8 mouse cellular contexts compared by ENCODE assay signal in genomic region chr17:15705303-15706284, GRCm38 (mm10). TPM values are rescaled to one million over a fixed set of nuclear protein-coding genes. Genes with fewer than 3 reads are reported as not detected.
DNase-seq lines count a peak whose midpoint lies in the region; ATAC-seq and TF ChIP-seq lines count a peak whose summit lies in the region.

No protein-coding gene starts in this region.

- TF ChIP-seq EP300 in liver, postnatal 0 days (IDR thresholded peaks at IDR 0.05; ENCODE audit: low read depth), result no peak

- peaks cover 36% of the 10 kb centered on the region for H3K36me3 ChIP-seq in erythroblast, embryonic 14.5 days (ENCODE audit: control insufficient read depth)
- peaks cover 29% of the 10 kb centered on the region for H3K36me3 ChIP-seq in heart, embryonic 14.5 days (ENCODE audit: control insufficient read depth, insufficient read depth, low read length)
- peaks cover 15% of the 10 kb centered on the region for H3K36me3 ChIP-seq in liver, postnatal 0 days (replicated peaks; ENCODE audit: insufficient read depth, low read length)
- peaks cover 21% of the 10 kb centered on the region for H3K36me3 ChIP-seq in neural tube, embryonic 13.5 days
- no peaks in the 10 kb centered on the region for H3K36me3 ChIP-seq in testis, adult 2 months (ENCODE audit: control insufficient read depth, insufficient read depth, low read length)

- no peaks in the 10 kb centered on the region for H3K9me3 ChIP-seq in erythroblast, embryonic 14.5 days (ENCODE audit: control insufficient read depth, low read length)
- H3K9me3 ChIP-seq in heart, embryonic 14.5 days (ENCODE audit: control insufficient read depth, low read length), result no peaks in the 10 kb centered on the region
- H3K9me3 ChIP-seq in liver, postnatal 0 days (ENCODE audit: low read length), result no peaks in the 10 kb centered on the region
- H3K9me3 ChIP-seq in neural tube, embryonic 13.5 days, result no peaks in the 10 kb centered on the region

- peaks cover 14% of the 10 kb centered on the region for H3K4me1 ChIP-seq in bone marrow macrophage, adult 2 months (ENCODE audit: control insufficient read depth, insufficient read depth, low read length)
- H3K4me1 ChIP-seq in erythroblast, embryonic 14.5 days (ENCODE audit: control insufficient read depth), result peaks cover 35% of the 10 kb centered on the region
- peaks cover 0 to 13% of the 10 kb centered on the region in 2 experiments; a peak in 3 of 4 replicates for H3K4me1 ChIP-seq in heart, embryonic 14.5 days (ENCODE audit: control insufficient read depth in 2 of 2, insufficient read depth in 2 of 2, low read length in 2 of 2)
- peaks cover 3% of the 10 kb centered on the region; the same call in 1 of the 2 replicates for H3K4me1 ChIP-seq in liver, postnatal 0 days (ENCODE audit: insufficient read depth)
- H3K4me1 ChIP-seq in neural tube, embryonic 13.5 days (replicated peaks), result peaks cover 46% of the 10 kb centered on the region
- peaks cover 3% of the 10 kb centered on the region for H3K4me1 ChIP-seq in testis, adult 2 months (ENCODE audit: control insufficient read depth, insufficient read depth, low read length)

- peak overlapping the region; percentile 92 for H3K4me3 ChIP-seq in bone marrow macrophage, adult 2 months (ENCODE audit: insufficient read depth, low read length)
- peak overlapping the region; percentile 96 for H3K4me3 ChIP-seq in erythroblast, embryonic 14.5 days (replicated peaks)
- H3K4me3 ChIP-seq in heart, embryonic 14.5 days (ENCODE audit: control insufficient read depth in 1 of 2, insufficient read depth in 1 of 2, low read depth in 1 of 2, low read length in 2 of 2), result peak overlapping the region; percentile 87 to 92
- H3K4me3 ChIP-seq in liver, postnatal 0 days (ENCODE audit: low read depth, low read length), result peak overlapping the region; percentile 91
- peak overlapping the region; percentile 94 for H3K4me3 ChIP-seq in neural tube, embryonic 13.5 days
- H3K4me3 ChIP-seq in testis, adult 2 months (ENCODE audit: control insufficient read depth, low read depth, low read length), result peak overlapping the region; percentile 94

- no peak for TF ChIP-seq CTCF in bone marrow macrophage, adult 2 months (IDR thresholded peaks at IDR 0.05; ENCODE audit: low read depth, low read length)
- peak; percentile 17; the same call in 1 of the 2 replicates for TF ChIP-seq CTCF in liver, postnatal 0 days (IDR thresholded peaks at IDR 0.05; ENCODE audit: low read depth)
- no peak for TF ChIP-seq CTCF in testis, adult 2 months (IDR thresholded peaks at IDR 0.05; ENCODE audit: control insufficient read depth, insufficient read depth, insufficient replicate concordance, low read depth, low read length)

- peak overlapping the region; percentile 79 for H3K4me2 ChIP-seq in heart, embryonic 14.5 days (ENCODE audit: low read length)
- peak overlapping the region; percentile 80 for H3K4me2 ChIP-seq in liver, postnatal 0 days (ENCODE audit: low read depth, low read length)
- H3K4me2 ChIP-seq in neural tube, embryonic 13.5 days, result peak overlapping the region; percentile 89

- peak; percentile 87 for DNase-seq in CD4-positive, CD25-positive, alpha-beta regulatory T cell, adult 2 months (ENCODE audit: low read depth, low spot score)
- peak; percentile 63 for DNase-seq in kidney, postnatal 10 days
- peak; percentile 69 for DNase-seq in liver, postnatal 0 days

- H3K27ac ChIP-seq in bone marrow macrophage, adult 2 months (ENCODE audit: insufficient read depth, low read depth, low read length), result peak overlapping the region; percentile 73
- H3K27ac ChIP-seq in heart, embryonic 14.5 days (replicated peaks in 1 of 2; ENCODE audit: control insufficient read depth in 1 of 2, insufficient read depth in 1 of 2, low read depth in 2 of 2, low read length in 2 of 2), result peak overlapping the region; percentile 79 to 95
- peak overlapping the region; percentile 98 for H3K27ac ChIP-seq in liver, postnatal 0 days (ENCODE audit: low read depth)
- peak overlapping the region; percentile 97 for H3K27ac ChIP-seq in neural tube, embryonic 13.5 days (replicated peaks)
- H3K27ac ChIP-seq in testis, adult 2 months (ENCODE audit: control insufficient read depth, insufficient read depth, low read depth, low read length), result peak overlapping the region; percentile 98

- peak; percentile 58 for ATAC-seq in heart, embryonic 14.5 days (ENCODE audit: insufficient number of reproducible peaks, insufficient read depth, low FRiP score, low read depth)
- peak; percentile 54 for ATAC-seq in liver, postnatal 0 days
- ATAC-seq in neural tube, embryonic 13.5 days (ENCODE audit: low read depth), result peak; percentile 72

- no peak for TF ChIP-seq POLR2A in bone marrow macrophage, adult 2 months (IDR thresholded peaks at IDR 0.05; ENCODE audit: borderline replicate concordance, low read depth, low read length)
- no peak; the same call in 1 of the 2 replicates for TF ChIP-seq POLR2A in testis, adult 2 months (IDR thresholded peaks at IDR 0.05; ENCODE audit: control insufficient read depth, low read depth, low read length)

- WGBS in heart, embryonic 14.5 days, result under 1% methylated on average over 61 of the region's 89 CpGs
- under 1% methylated on average over 55 of the region's 89 CpGs for WGBS in liver, postnatal 0 days (ENCODE audit: insufficient replicate concordance)
- WGBS in neural tube, embryonic 13.5 days, result under 1% methylated on average over 70 of the region's 89 CpGs

- peak overlapping the region; percentile 91 for H3K9ac ChIP-seq in heart, embryonic 14.5 days (ENCODE audit: low read length)
- H3K9ac ChIP-seq in liver, postnatal 0 days (replicated peaks), result peak overlapping the region; percentile 87
- peak overlapping the region; percentile 94 for H3K9ac ChIP-seq in neural tube, embryonic 13.5 days

- H3K27me3 ChIP-seq in erythroblast, embryonic 14.5 days (ENCODE audit: control insufficient read depth), result no peaks in the 10 kb centered on the region
- no peaks in the 10 kb centered on the region for H3K27me3 ChIP-seq in heart, embryonic 14.5 days (ENCODE audit: control insufficient read depth, insufficient read depth, low read length)
- no peaks in the 10 kb centered on the region for H3K27me3 ChIP-seq in liver, postnatal 0 days (ENCODE audit: insufficient read depth, low read length)
- no peaks in the 10 kb centered on the region for H3K27me3 ChIP-seq in neural tube, embryonic 13.5 days
- H3K27me3 ChIP-seq in testis, adult 2 months (ENCODE audit: control insufficient read depth, insufficient read depth, low read length), result no peaks in the 10 kb centered on the region

RNA-seq across cellular contexts. Expression of gene Chd1, which starts 0.8 kb away (rescaled TPM):
- polyA plus RNA-seq in bone marrow macrophage, adult 2 months (2012; ENCODE audit: insufficient read depth, insufficient read length, missing spikeins), result 32.2 and 33.6 TPM in 2 replicates
- polyA plus RNA-seq in erythroblast, embryonic 14.5 days (2012), result 1.0 and 1.4 TPM in 2 replicates
- 18.2 and 21.2 TPM in 2 replicates for polyA plus RNA-seq in heart, embryonic 14.5 days (2014; fragmentation: Nextera tagmentation; extraction: Ambion mirVana)
- polyA plus RNA-seq in liver, postnatal 0 days (2015; fragmentation: Nextera tagmentation; extraction: Ambion mirVana), result 10.7 and 12.5 TPM in 2 replicates
- polyA plus RNA-seq in neural tube, embryonic 13.5 days (2015; fragmentation: Nextera tagmentation; extraction: Ambion mirVana), result 20.0 and 27.6 TPM in 2 replicates
- polyA plus RNA-seq in testis, adult 2 months (2012; rRNA removed), result 4.0 and 4.6 TPM in 2 replicates

Comparison
In these comparisons a context has a peak if more than half of its experiments do, and no peak if none do; other contexts are left out.
1. Peak in every context shown above with its lines: DNase-seq, ATAC-seq, H3K4me3 ChIP-seq and H3K27ac ChIP-seq.